Mouse (Mus musculus): ENCODE results near the gene Phf14. TPM values are rescaled to one million over a fixed set of nuclear protein-coding genes. Genes with fewer than 3 reads are reported as not detected.

Gene Phf14
- polyA plus RNA-seq, 1 experiment from 2014 or later: 95.6 TPM

DNA sequence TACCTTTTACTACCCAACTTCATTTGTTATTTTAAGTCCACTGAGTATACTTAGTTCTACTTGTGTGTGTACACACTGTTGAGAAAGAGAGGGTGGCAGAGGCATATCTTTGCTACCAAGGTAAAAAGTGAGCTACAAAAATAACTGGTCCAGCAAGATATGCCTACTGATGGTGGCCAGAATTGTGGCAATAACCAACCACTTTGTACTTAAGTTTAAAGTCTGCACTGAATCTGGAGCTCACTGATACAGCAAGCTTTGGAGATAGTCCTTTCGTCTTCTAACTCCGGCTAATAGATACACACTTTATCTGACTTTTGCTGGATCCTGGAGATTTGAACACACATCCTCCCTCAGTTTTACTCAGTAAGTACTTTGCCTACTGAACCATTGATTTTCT lies 115.8 kb downstream of the Phf14 start:
- H3K4me3 ChIP-seq: no peak overlapping the region
- H3K9ac ChIP-seq: no peak overlapping the region
- no peaks in the 10 kb centered on the region for H3K9me3 ChIP-seq
- ATAC-seq (ENCODE audit: low FRiP score, low read depth): no peak
- H3K36me3 ChIP-seq: peaks cover 22% of the 10 kb centered on the region
- no peak overlapping the region for H3K27ac ChIP-seq
- H3K27me3 ChIP-seq: no peaks in the 10 kb centered on the region
- no peak overlapping the region for H3K4me2 ChIP-seq (replicated peaks)
- WGBS: 94% methylated on average over 2 of the region's 2 CpGs
- 0 out of 2 replicates have a peak, but pooled peaks cover 4% of the 10 kb centered on the region for H3K4me1 ChIP-seq

DNA sequence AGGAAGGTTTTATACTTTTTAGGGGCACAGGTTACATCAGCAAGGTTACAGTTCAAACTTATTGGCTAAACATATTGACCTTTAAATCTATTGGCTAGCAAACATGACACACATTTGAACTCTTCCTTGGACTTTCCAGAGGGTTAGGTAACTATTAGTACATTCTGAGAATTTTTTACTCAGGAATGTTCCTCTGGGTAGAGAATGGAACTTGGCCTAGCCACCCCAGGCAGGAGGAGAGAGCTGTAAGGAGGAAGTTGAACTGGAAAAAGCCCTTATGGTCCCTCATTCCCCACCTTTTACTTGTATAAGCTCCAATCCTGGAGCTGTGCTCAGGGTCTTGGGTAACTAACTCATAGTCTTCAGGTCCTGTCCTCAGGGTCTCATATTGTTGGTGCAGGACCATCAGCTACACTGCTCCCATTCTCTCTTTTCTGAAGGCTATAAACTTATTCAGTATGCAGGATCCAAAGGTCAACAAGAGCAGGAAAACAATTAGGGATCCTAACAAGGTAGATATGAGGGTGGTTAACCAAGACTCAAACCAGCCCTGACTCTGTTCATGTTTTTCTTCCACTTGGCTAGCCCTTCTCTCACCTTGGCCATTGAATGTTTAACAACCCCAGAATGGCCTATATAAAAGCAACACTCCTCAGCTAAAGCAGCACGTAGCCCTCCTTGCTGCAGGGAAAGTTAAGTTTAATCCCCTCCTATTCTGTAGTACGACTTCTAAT lies 119.4 kb downstream of the Phf14 start:
- Histone ChIP-seq H3K9me3 (no peaks in the 10 kb centered on the region), H3K4me1 (no peaks in the 10 kb centered on the region), H3K36me3 (peaks cover 15% of the 10 kb centered on the region), H3K27me3 (no peaks in the 10 kb centered on the region), H3K4me3 (no peak overlapping the region), H3K4me2 (replicated peaks) (no peak overlapping the region), H3K9ac (no peak overlapping the region), H3K27ac (no peak overlapping the region)
- peak; percentile 54; the same call in 1 of the 2 replicates for ATAC-seq (ENCODE audit: low FRiP score, low read depth)
- 47% methylated on average over 2 of the region's 2 CpGs for WGBS

DNA sequence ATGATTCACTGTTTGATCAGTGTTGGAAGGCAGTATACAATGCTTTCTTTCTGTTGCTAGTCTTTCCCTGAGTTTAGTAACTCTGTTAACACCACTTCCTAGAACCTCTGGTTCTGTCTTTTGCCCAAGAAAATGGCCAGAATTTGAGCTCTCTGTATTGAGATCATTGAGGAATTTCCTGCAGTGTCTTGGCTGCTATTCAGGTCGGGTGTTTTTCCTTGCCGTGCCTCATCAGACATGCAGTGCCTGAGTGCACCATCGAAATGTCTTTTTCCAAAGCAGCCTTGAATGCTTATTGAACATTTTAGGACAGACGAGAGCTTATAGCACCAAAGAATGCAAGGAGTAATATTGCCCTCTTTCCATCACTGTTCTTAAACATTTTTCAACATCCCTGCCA lies 127.0 kb downstream of the Phf14 start:
- Histone ChIP-seq H3K4me1 (no peaks in the 10 kb centered on the region), H3K9ac (no peak overlapping the region), H3K4me3 (no peak overlapping the region), H3K27me3 (no peaks in the 10 kb centered on the region), H3K9me3 (no peaks in the 10 kb centered on the region), H3K36me3 (peaks cover 10% of the 10 kb centered on the region; the same call in 1 of the 2 replicates), H3K4me2 (replicated peaks) (no peak overlapping the region), H3K27ac (no peak overlapping the region)
- no peak for ATAC-seq (ENCODE audit: low FRiP score, low read depth)
- WGBS: 73% methylated on average over 4 of the region's 4 CpGs

DNA sequence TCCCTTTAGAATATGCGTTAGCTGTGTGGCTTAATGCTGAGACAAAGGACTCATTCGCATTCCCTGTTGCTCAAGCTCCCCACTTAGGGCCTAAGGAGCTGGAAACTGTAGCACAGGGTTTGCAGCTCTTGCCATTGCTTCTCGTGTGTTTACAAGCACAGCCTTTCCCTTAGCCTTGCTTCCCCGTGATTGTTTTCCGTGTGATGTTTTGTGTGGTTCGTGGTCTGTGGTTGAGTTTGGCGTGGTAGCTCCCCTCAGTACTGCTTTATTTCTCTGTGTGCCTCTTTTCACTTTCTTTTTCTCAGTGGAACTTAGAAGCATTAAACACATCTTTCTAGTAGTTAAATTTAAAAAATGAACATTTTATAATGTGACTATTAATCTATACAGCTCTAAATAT lies 130.7 kb downstream of the Phf14 start:
- Histone ChIP-seq H3K36me3 (peaks cover 3% of the 10 kb centered on the region; the same call in 1 of the 2 replicates), H3K4me3 (no peak overlapping the region), H3K9ac (no peak overlapping the region), H3K4me1 (no peaks in the 10 kb centered on the region), H3K27me3 (no peaks in the 10 kb centered on the region), H3K27ac (no peak overlapping the region), H3K4me2 (replicated peaks) (no peak overlapping the region), H3K9me3 (no peaks in the 10 kb centered on the region)
- no peak for ATAC-seq (ENCODE audit: low FRiP score, low read depth)
- 80% methylated on average over 7 of the region's 7 CpGs for WGBS

DNA sequence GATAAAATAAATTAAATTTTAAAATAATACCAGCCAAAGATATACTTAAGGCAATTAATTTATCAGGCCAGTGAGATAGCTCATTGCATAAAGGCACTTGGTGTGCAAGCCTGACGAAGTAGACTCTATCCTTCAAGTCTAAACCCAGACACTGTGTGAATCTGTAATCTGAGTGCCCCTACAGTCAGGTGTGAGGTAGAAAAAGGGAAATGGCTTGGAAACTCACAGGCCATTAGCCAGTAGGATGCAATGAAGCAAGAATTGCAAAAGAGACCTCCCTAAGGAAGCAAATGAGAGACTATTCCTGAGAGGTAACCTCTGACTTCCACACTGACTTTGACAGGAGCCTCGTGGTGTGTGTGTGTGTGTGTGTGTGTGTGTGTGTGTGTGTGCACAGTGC lies 145.3 kb downstream of the Phf14 start:
- no peak for ATAC-seq (ENCODE audit: low FRiP score, low read depth)
- Histone ChIP-seq H3K4me3 (no peak overlapping the region), H3K9ac (no peak overlapping the region), H3K36me3 (peaks cover 6% of the 10 kb centered on the region), H3K27me3 (no peaks in the 10 kb centered on the region), H3K4me1 (peaks cover 5% of the 10 kb centered on the region), H3K9me3 (no peaks in the 10 kb centered on the region), H3K27ac (no peak overlapping the region), H3K4me2 (replicated peaks) (no peak overlapping the region)
- 85% methylated on average over 2 of the region's 2 CpGs for WGBS

DNA sequence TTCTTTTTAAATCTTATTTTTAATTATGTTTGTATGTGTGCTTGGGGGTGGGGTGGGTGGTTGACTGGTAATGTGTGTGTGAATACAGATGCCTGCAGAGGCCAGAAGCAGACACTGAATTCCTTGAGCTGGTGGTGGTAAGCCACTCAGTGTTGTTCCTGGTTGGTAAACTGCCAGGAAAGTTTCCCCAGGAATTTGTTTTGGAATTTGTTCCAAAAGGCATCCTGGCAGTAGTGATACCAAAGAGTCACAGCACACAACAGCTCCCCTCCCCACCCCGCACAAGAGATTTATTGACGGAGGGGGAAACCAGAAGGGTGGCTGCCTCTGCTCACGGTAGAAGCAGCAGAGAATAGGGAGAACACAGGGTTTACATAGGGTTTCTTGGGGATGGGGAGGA lies 146.5 kb downstream of the Phf14 start:
- peak; percentile 64 for ATAC-seq (ENCODE audit: low FRiP score, low read depth)
- H3K27me3 ChIP-seq: no peaks in the 10 kb centered on the region
- no peak overlapping the region for H3K4me3 ChIP-seq
- H3K4me1 ChIP-seq: peaks cover 5% of the 10 kb centered on the region
- no peak overlapping the region for H3K9ac ChIP-seq
- no peaks in the 10 kb centered on the region; the same call in 1 of the 2 replicates for H3K36me3 ChIP-seq
- no peak overlapping the region for H3K4me2 ChIP-seq (replicated peaks)
- no peak overlapping the region for H3K27ac ChIP-seq
- 60% methylated on average over 3 of the region's 3 CpGs for WGBS
- H3K9me3 ChIP-seq: no peaks in the 10 kb centered on the region

DNA sequence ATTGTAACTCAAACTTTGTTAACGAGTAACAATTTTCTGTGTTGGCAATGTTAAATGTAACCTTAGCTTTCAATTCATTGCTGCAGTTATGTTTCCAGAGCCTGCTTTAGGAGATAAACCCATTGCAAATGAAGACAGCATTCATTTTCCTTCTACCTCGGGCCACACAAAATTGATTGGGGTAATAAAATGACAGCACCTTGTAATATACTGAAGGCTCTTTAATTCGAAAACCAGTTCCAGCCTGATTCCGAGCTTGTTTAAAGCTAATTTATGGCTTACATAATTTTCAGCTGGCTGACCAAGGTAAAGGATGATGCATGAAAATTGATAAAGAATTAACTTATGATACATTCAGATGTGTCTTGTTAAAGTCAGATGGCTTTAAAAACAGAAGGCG lies 151.1 kb downstream of the Phf14 start:
- Histone ChIP-seq H3K27ac (no peak overlapping the region), H3K4me3 (no peak overlapping the region), H3K4me2 (replicated peaks) (no peak overlapping the region), H3K9ac (no peak overlapping the region), H3K9me3 (no peaks in the 10 kb centered on the region), H3K36me3 (peaks cover 8% of the 10 kb centered on the region), H3K27me3 (no peaks in the 10 kb centered on the region), H3K4me1 (peaks cover 5% of the 10 kb centered on the region)
- 64% methylated on average over 5 of the region's 5 CpGs for WGBS
- ATAC-seq (ENCODE audit: low FRiP score, low read depth): no peak

DNA sequence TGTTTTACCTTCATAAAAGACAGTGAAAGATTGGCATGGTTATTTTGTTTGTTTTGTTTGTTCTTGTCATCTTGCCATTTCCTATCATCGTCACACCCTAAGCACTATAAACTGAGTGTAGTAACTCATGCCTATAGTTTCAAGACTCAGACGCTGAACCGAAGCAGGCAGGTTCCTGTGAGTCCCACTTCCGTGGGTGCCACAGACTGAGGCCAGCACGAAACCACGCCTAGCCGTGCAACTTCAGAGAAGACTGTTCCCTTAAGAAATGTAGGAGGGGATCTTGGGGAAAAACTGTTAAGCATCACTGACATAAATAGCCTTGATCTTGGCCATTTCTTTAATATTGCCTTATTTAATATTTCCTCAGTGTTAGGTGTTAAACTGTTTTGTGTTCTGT lies 152.4 kb downstream of the Phf14 start:
- Histone ChIP-seq H3K9ac (no peak overlapping the region), H3K36me3 (peaks cover 8% of the 10 kb centered on the region), H3K4me2 (replicated peaks) (no peak overlapping the region), H3K27ac (no peak overlapping the region), H3K27me3 (no peaks in the 10 kb centered on the region), H3K4me1 (no peaks in the 10 kb centered on the region), H3K4me3 (no peak overlapping the region), H3K9me3 (no peaks in the 10 kb centered on the region)
- no peak for ATAC-seq (ENCODE audit: low FRiP score, low read depth)
- WGBS: 92% methylated on average over 7 of the region's 7 CpGs

DNA sequence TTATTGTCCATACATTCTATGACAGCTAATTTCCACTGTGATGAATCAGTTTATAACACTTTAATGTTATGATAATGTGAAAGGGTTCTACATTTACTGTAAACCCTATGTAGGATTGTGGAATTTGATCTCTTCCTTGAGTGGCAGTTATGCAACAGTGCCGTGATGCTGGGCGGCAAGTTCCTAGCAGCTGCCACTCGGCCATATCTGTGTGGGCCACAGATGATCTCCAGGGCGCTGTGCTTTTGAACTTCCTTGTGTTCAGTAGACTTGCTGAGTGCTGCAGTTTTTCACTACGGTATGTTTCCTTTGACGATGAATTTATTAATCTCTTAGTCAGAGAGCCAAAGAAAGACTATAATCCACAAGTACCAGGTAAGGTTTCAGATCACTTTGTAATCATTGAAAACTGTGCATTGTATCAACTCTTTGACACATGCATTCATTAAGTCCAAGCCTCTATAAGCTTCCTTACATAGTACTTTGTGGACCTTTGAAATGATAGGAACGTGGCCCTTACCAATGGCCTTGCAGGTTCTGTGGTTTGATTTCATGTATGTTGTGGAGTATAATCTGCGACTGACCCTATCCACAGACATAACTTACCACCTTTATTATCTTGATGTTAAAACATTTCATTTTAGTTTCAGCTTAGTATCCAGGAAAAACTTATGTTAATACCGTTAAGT lies 153.0 kb downstream of the Phf14 start:
- ATAC-seq (ENCODE audit: low FRiP score, low read depth): no peak
- H3K36me3 ChIP-seq: peaks cover 8% of the 10 kb centered on the region
- no peaks in the 10 kb centered on the region for H3K4me1 ChIP-seq
- no peak overlapping the region for H3K4me2 ChIP-seq (replicated peaks)
- no peaks in the 10 kb centered on the region for H3K9me3 ChIP-seq
- WGBS: 88% methylated on average over 9 of the region's 9 CpGs
- no peak overlapping the region for H3K9ac ChIP-seq
- no peak overlapping the region for H3K27ac ChIP-seq
- no peak overlapping the region for H3K4me3 ChIP-seq
- H3K27me3 ChIP-seq: no peaks in the 10 kb centered on the region

DNA sequence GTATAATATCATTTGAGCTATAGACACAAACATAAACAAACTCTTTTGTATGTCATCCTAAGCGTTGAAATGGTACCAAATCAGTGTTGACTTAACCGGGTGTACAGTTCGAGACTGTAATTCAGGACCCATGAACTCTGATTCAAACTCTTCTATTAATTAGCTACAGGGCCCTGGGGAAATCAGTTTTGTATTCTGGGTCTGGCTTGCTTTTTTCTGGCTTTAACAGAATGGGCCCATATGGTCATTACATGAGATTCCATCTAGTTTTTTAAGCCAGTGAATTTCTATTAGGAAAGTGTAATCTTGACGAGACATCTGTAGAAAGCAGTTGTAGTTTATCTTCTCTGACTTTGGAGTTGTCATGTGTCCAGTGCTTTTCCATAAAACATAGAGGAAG lies 160.3 kb downstream of the Phf14 start:
- Histone ChIP-seq H3K4me2 (replicated peaks) (no peak overlapping the region), H3K9ac (no peak overlapping the region), H3K4me3 (no peak overlapping the region), H3K27ac (no peak overlapping the region), H3K36me3 (peaks cover 6% of the 10 kb centered on the region), H3K27me3 (no peaks in the 10 kb centered on the region), H3K4me1 (no peaks in the 10 kb centered on the region), H3K9me3 (no peaks in the 10 kb centered on the region)
- ATAC-seq (ENCODE audit: low FRiP score, low read depth): no peak
- WGBS: 77% methylated on average over 4 of the region's 4 CpGs

DNA sequence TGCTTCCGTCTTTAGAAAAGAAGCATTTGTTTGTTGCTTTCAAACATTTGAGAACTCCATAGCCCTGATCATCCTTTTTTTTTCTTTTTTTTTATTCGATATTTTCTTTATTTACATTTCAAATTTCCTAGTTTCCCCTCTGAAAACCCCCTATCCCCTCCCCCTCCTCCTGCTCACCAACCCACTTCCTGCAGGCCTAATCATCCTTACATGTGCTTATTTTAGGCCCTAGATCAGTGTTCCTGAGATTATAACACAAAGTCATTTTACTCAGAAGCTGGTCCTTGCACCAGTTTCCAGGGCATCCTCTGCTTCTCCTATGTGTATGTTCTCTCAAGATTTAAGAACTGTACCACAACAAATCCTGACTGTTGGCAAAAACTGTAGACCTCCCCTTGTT lies 161.7 kb downstream of the Phf14 start:
- Histone ChIP-seq H3K9ac (no peak overlapping the region), H3K9me3 (no peaks in the 10 kb centered on the region), H3K27ac (no peak overlapping the region), H3K4me3 (no peak overlapping the region), H3K4me2 (replicated peaks) (no peak overlapping the region), H3K27me3 (no peaks in the 10 kb centered on the region), H3K4me1 (no peaks in the 10 kb centered on the region), H3K36me3 (peaks cover 6% of the 10 kb centered on the region)
- no peak for ATAC-seq (ENCODE audit: low FRiP score, low read depth)
- WGBS: 85% methylated on average over 2 of the region's 2 CpGs

DNA sequence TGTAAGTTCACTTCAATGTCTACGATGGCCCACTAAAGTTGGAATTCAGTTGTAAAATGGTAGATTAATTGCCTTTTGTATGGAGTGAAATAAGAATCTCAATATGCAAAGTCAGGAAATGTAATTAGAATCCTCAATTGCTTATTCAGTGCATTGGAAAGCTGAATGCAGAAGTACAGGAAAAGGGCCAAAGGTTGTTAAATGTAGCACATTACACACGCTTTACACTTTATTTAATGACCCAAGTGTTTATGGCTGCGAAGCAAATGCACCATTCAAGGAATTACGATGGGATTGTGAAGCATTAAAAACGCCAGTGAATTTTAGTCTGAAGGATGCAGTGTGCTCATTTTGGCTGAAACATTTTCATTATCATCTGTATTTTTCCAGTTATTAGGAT lies 167.0 kb downstream of the Phf14 start:
- H3K9ac ChIP-seq: no peak overlapping the region
- H3K4me3 ChIP-seq: no peak overlapping the region
- no peak overlapping the region for H3K27ac ChIP-seq
- 32% methylated on average over 5 of the region's 5 CpGs for WGBS
- no peaks in the 10 kb centered on the region for H3K4me1 ChIP-seq
- no peak for ATAC-seq (ENCODE audit: low FRiP score, low read depth)
- H3K4me2 ChIP-seq (replicated peaks): no peak overlapping the region
- H3K9me3 ChIP-seq: no peaks in the 10 kb centered on the region
- H3K36me3 ChIP-seq: peaks cover 6% of the 10 kb centered on the region
- no peaks in the 10 kb centered on the region for H3K27me3 ChIP-seq

DNA sequence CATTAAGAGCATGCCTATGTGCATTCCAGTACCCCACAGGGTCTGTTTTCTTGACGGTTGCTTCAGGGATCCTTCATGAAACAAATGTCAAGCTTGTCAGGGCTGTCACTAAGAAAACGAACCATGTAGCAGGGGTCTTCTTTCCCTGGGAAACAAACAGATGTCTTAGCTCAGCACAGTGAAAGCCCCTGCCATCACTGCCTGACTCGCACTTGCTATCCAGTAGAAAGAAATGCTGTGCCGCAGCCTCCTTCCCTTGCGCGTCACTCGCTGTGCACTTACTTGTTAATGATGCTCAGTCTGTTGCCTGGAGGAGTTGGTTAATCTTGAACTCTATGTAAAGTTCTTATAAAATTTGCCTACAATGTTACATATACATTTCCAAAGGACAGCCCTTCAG lies 169.7 kb downstream of the Phf14 start:
- no peak for ATAC-seq (ENCODE audit: low FRiP score, low read depth)
- H3K4me3 ChIP-seq: no peak overlapping the region
- 80% methylated on average over 7 of the region's 7 CpGs for WGBS
- peaks cover 13% of the 10 kb centered on the region for H3K36me3 ChIP-seq
- no peaks in the 10 kb centered on the region for H3K4me1 ChIP-seq
- no peaks in the 10 kb centered on the region for H3K9me3 ChIP-seq
- H3K27me3 ChIP-seq: no peaks in the 10 kb centered on the region
- no peak overlapping the region for H3K9ac ChIP-seq
- no peak overlapping the region for H3K4me2 ChIP-seq (replicated peaks)
- no peak overlapping the region for H3K27ac ChIP-seq
